Mouse (Mus musculus): ENCODE measurements at regions not wholly inside any gene's neighbourhood (a gene's known extent, or its start where the extent isn't known, plus 50 kb on each side); places are given as distances from the start of the nearest gene placed in this dataset.
A peak's percentile ranks its signal among the peaks of the same experiment; 100 is the strongest.

DNA sequence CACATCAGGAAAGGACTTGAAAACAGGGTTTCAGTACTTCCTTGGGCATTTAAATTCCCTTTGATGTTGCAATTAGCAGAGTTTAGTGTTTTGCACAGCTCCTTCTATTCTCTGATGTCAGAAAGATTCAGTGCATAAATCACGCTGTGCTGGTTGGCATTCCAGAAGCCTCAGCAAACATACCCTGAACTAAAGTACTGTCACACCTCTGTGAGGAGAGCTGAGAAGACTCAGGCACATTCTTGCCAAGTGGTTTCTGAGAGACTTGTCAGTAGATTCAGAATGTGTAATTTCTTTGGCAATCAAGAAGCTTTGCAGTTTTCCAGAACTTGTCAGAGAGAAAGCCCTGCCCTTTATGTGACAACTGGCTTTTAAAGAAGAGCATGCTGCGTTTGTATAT, 192.4 kb upstream of the 2610001J05Rik start:
- no peak for DNase-seq (ENCODE audit: low spot score in 2 of 2)

DNA sequence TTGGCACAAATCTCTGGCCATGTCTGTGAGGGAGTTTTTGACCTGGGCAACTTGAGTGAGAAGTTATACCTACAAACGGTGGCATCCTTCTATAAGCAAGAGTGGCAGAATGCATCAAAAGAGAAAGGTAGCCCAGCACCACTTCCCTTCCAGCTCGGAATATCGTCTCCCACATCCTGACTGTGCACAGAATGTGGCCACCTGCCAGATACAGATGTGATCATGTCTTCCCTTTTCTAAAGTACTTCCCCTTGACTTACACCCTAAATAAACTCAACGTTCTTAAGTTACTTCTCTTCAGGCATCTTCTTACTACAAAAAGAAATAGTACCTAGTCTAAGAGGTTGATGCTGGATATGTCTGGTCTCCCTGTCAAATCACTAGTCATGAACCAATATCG, 175.2 kb upstream of the 2610001J05Rik start:
- no peak for DNase-seq (ENCODE audit: low spot score in 2 of 2)

DNA sequence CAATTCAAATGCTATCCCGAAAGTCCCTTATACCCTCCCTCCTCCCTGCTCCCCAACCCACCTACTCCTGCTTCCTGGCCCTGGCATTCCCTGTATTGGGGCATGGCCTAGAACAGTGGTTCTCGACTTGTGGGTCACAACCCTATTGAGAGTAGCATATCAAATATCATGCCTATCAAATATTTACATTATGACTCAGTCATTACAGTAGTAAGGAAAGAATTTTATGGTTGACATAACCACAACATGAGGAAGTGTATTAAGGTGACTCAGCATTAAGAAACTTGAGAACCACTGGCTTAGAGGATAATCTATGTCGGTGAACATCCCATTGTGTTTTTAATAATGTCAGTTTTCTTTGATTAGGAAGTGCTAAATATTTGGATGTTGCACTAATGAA, 173.3 kb upstream of the 2610001J05Rik start:
- DNase-seq (ENCODE audit: low spot score in 2 of 2): no peak

DNA sequence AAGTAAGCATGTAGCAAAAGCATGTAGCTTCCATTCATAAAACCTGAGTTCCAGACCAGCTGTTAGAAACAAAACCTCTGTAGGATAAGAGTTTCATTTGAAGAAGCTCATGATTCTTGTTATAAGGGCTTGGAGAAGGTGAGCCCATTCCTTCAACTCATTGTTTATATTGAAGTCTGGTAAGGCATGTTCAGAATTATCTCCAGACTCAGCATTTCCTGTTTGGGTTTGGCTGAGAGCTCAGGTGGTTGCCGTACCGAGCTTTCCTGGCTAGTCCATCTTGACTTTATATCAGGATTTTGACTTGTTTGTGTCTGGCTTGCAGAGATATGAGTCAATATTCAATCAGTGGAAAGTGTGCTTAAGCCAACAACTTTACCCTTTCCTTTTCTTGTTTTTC, 154.6 kb upstream of the 2610001J05Rik start:
- DNase-seq (ENCODE audit: low spot score in 2 of 2): no peak

DNA sequence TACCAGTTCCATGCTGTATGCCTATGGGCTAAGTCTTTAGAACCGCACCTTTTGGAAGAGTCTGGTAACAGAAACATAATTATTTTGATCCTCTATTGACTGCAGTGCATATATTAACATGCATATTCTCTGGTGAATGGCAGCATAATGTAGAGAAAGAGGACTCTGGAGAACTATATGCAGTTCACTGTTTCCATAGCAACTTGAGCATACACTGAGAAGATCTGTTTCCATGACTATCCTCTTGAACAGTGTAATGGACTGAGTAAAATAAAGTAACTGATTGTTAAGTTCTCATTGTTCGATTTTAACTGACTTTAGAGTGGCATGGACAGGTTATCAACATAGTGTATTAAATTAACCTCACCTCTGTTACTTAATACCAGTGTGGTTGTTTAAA, 147.6 kb upstream of the 2610001J05Rik start:
- DNase-seq (ENCODE audit: low spot score in 2 of 2): no peak

DNA sequence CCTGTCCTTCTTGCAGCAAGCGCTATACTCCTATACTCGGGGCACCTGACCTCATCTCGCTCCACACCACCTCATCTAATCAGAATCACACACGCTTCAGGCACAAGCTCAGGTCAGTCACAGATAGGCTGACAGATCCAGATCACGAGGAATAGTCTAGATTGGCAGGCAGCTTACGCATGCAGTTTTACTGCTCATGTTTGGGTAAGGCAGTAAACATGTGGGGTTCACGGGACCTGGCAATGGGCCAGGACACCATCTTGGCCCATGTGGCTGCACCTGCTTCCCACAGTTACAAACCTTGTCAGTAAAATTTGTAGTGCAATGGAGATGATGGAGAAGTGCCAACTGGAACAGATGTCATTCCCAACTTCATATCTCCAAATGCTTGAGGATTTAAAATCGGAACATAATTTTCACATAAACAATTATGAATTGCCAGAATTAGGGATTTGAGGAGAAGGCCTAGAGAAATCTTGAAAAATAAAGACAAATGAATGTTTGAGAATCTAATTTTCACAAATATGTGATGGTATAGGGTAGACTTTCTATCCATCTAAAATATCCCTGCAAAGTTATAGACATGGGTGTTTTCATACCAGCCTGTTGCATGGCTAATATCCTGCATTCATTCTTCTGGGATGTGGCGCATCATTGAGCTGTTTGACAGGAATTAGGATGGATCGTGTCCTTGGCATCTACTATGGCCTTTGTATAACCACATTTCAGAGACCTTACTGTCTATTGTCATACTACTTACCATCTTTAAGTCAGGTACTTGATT, 111.5 kb upstream of the 2610001J05Rik start:
- peak; percentile 34 to 63 for DNase-seq (ENCODE audit: low spot score in 2 of 2)

DNA sequence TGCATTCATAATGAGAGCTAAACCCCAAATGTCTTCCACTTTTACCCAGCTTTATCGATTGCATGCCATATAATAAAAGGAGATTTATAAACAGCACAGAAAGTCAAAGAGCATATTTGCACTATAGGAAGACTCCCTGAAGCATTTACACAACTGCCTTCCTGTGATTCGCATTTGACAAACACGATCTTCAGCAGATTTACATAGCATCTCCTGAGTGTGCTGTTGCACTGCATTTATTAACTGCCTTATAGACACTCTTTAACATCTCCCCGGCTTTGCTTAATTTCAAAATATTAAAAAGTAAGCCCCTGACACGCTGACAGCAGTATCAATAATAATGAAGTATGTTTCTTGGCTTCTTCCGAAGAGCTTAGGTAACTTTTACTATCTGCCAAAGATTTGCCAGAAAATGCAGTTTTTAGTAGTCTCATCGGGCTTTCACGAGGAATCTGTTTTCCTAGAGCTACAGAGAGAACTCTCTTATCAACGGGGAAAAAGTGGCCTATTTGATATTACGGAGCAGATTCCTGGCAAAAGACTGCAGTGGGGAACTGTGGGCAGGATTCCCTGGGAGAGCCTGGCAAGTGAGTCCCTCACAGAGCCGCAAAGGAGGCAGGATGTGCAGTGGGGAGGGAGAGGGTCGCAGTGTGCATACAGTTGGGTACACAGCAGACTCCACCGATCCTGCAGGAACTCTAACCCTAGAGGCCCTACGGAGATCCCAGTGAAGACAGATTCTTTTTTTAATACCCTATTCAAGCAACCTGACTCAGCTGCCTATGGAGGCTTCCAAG, 103.6 kb upstream of the 2610001J05Rik start:
- DNase-seq (ENCODE audit: low spot score in 2 of 2): peak in 1 of 2 experiments; percentile 19

DNA sequence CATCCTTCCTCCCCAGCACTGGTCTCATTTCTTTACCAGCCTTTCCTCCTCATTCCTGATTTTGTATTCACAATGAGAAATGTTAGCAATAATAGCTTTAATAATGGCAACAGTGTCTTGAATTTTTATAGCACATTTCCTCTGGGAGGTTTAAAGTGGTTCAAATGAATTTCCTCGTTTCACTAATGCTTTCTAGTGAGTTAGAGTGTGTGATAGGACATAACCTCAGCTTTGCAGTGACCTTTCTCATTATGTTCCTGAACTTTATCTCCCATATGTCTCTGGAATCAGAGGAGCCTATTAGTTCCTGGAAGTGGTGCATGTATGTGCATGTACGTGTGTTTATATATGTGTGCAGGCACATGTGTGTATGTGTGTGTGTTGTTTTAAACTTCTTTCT, 93.2 kb upstream of the 2610001J05Rik start:
- no peak for DNase-seq (ENCODE audit: low spot score in 2 of 2)

DNA sequence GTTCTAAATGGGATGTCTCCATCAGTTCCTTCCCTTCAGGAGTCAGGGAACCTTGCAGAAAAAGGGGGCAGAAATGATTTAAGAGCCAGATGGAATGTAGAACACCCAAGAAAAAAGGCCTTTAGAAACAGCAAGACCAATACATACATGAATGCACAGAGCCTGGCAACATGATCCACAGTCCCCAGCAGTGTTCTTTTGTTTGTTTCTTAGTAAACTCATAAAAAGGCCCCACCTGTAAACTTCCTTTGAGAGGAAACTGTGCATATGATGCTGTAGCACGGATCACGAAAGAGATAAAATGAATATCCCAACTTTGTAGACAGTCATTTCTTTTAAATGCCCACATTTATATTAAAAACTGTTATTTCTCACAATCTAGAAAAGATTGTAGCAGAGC, 92.7 kb upstream of the 2610001J05Rik start:
- DNase-seq (ENCODE audit: low spot score in 2 of 2): no peak

DNA sequence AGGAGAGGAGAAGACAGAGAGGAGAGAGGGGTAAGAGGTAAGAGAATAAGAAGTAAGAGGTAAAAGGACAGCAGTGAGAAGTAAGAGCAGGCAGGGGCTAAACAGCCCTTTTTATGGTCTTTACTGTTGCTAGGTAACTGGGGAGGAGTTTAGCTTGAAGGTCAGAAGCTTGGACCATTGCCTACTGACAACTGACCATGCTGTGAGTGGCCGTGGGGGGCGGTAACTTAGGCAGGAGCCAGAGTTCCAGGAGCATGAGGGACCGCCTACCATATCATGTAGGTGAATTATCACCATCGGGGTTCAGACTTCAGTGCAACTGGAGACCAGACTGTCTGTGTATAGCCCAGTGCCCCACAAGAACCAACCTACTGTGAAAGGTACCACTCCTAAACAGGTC, 78.3 kb upstream of the 2610001J05Rik start:
- no peak for DNase-seq (ENCODE audit: low spot score in 2 of 2)

DNA sequence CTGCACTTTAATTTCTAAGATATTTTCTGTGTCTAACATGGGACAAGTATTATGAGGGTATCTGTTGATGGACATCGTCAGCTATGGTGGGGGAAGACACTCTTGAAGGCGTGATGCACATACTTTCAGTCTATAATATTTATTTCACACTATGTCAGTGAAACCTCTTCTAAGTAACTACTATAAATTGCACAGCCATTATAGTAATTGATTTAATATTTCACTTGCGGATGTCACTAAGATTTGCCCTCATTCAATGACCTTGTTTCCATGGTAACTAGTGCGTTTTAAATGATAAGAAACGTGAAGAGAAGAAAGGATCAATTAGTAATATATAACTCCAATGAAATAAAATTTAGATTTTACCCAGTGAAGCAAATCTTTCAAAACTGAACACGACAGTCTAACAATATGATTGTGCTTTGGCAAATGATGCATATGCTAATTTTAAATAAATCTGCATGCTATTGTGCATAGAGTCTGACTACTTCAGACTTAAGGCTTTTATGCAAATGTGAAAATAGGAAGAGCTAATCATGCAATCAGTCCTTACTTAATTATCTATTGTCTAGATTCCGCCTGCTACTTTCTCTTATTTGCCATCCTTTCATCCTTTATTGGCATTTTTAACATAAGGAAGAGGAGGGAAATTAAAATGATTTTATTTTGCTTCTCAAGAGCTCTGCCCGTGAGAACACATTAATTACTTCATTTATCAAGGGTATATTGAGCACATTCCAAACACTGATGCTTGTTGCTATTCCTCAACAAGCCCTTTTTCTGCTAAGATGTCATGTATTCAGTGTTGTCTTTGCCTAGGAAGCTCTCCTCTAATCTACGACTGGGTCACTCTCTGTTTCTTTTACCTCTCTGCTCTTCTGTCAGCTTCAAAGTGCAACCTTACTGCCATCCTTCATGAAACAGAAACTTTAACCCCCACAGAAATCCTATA, 49.8 kb upstream of the 2610001J05Rik start:
- no peak for DNase-seq (ENCODE audit: low spot score in 2 of 2)

Data from layer of hippocampus, postnatal 14 days (tissue).